Mouse (Mus musculus): Measurements from ENCODE around the gene Col5a1.

- no peak for TF ChIP-seq POLR2A (IDR thresholded peaks at IDR 0.05; ENCODE audit: borderline replicate concordance, insufficient read depth, low read length)
- no peak for TF ChIP-seq CTCF (IDR thresholded peaks at IDR 0.05; ENCODE audit: borderline replicate concordance, insufficient read depth, low read depth, low read length)
These were observed 45.3 kb upstream of the Col5a1 start for GRCm38 (mm10) chr2:27840890-27841289.

Data from cerebellum, adult 2 months (tissue).